Mouse (Mus musculus) CD4-positive naive resting alpha-beta T cell, adult 57 days (primary cell): ENCODE results near the gene Olfr495. TPM values are rescaled to one million over a fixed set of nuclear protein-coding genes. Genes with fewer than 3 reads are reported as not detected.

Source experiments
- total RNA-seq: library from RNA; stranded (reverse); gene quantifications from one replicate; pipeline ENCODE4 v1.2.4, GENCODE M21; 2023

Gene Olfr495
- total RNA-seq: not detected

GRCm38 (mm10) chr7:108392867-108393266, at the start of gene Olfr495:
Gene Olfr495, plus strand, starts transcription at chr7:108393167.

GRCm38 (mm10) chr7:108346879-108347278, 46.1 kb upstream of the Olfr495 start, which contains the start of gene Olfr493:
Gene Olfr493, minus strand, starts transcription at chr7:108346979.

GRCm38 (mm10) chr7:108365035-108365434, 27.9 kb upstream of the Olfr495 start, which contains the start of gene Olfr494:
Gene Olfr494, plus strand, starts transcription at chr7:108365335.

GRCm38 (mm10) chr7:108420121-108420520, 27.2 kb downstream of the Olfr495 start, which contains the start of gene Olfr497:
Gene Olfr497, plus strand, starts transcription at chr7:108420421.

Other genes with a start within 250 kb of the Olfr495 start
- gene Olfr485, start 233.3 kb upstream of the Olfr495 start, total RNA-seq: not detected
- not detected for gene Olfr486, start 220.4 kb upstream of the Olfr495 start, total RNA-seq
- not detected for gene Olfr487, start 178.5 kb upstream of the Olfr495 start, total RNA-seq
- gene Olfr488, start 134.8 kb upstream of the Olfr495 start, total RNA-seq: not detected
- gene Olfr490, start 104.2 kb upstream of the Olfr495 start, total RNA-seq: not detected
- gene Olfr491, start 79.7 kb upstream of the Olfr495 start, total RNA-seq: not detected
- not detected for gene Olfr492, start 69.5 kb upstream of the Olfr495 start, total RNA-seq
- gene Olfr493, start 46.2 kb upstream of the Olfr495 start, total RNA-seq: not detected
- not detected for gene Olfr494, start 27.8 kb upstream of the Olfr495 start, total RNA-seq
- gene Olfr497, start 27.3 kb downstream of the Olfr495 start, total RNA-seq: not detected
- not detected for gene Olfr498, start 72.2 kb downstream of the Olfr495 start, total RNA-seq
- gene Olfr502, start 131.9 kb downstream of the Olfr495 start, total RNA-seq: not detected
- gene Olfr503, start 151.4 kb downstream of the Olfr495 start, total RNA-seq: not detected
- not detected for gene Olfr504, start 172.6 kb downstream of the Olfr495 start, total RNA-seq
- gene Olfr506, start 217.6 kb downstream of the Olfr495 start, total RNA-seq: not detected
- gene Olfr507, start 228.6 kb downstream of the Olfr495 start, total RNA-seq: not detected
- not detected for gene Olfr508, start 236.8 kb downstream of the Olfr495 start, total RNA-seq